Mouse (Mus musculus) embryonic facial prominence, embryonic 13.5 days (tissue): ENCODE measurements at regions not wholly inside any gene's neighbourhood (a gene's known extent, or its start where the extent isn't known, plus 50 kb on each side); places are given as distances from the start of the nearest gene placed in this dataset.
"Not testable (repeated sequence)": the region's sequence is repeated elsewhere in the genome, so short reads cannot be mapped to it uniquely, and the experiment has no call there.

ENCODE experiments used
- ATAC-seq: fragments of 200-750 bp; cut with Nextera tagmentation; 2 replicates; pipeline ENCODE4 v1.8.0; 2017; ENCODE audit warnings: low read depth; ENCODE audit not compliant: insufficient number of reproducible peaks, insufficient read depth, low FRiP score, low TSS enrichment
- H3K27ac ChIP-seq: fragments of 300-500 bp; sonication (generic); 2 replicates; pipeline ENCODE4 v1.5.1; 2015; ENCODE audit warnings: moderate library complexity, mild to moderate bottlenecking, inconsistent platforms
- H3K27me3 ChIP-seq: fragments of 300-500 bp; sonication (generic); 2 replicates; pipeline ENCODE4 v1.6.1; 2015; ENCODE audit warnings: mild to moderate bottlenecking, inconsistent platforms
- H3K36me3 ChIP-seq: fragments of 300-500 bp; sonication (generic); 2 replicates; pipeline ENCODE4 v1.6.1; 2015; ENCODE audit warnings: mild to moderate bottlenecking, inconsistent platforms
- H3K4me1 ChIP-seq: fragments of 300-500 bp; sonication (generic); 2 replicates; pipeline ENCODE4 v1.6.1; 2015; ENCODE audit warnings: inconsistent platforms
- H3K4me2 ChIP-seq: fragments of 300-500 bp; sonication (generic); 2 replicates; pipeline ENCODE4 v1.6.1; 2015; ENCODE audit warnings: moderate library complexity, mild to moderate bottlenecking, inconsistent platforms
- H3K4me3 ChIP-seq: fragments of 300-500 bp; sonication (generic); 2 replicates; pipeline ENCODE4 v1.5.1; 2015; ENCODE audit warnings: mild to moderate bottlenecking, inconsistent platforms
- H3K9ac ChIP-seq: fragments of 300-500 bp; sonication (generic); 2 replicates; pipeline ENCODE4 v1.6.1; 2015; ENCODE audit warnings: mild to moderate bottlenecking, inconsistent platforms
- H3K9me3 ChIP-seq: fragments of 300-500 bp; sonication (generic); 2 replicates; pipeline ENCODE4 v1.6.1; 2016; ENCODE audit warnings: inconsistent platforms
- WGBS: fragments of 180-500 bp; shearing (Covaris S2); methylation state at CpG from one replicate; pipeline ENCODE4 v1.1.7; 2015; ENCODE audit warnings: mixed read lengths; 5-methylcytosine and 5-hydroxymethylcytosine counted together

- no peaks in the 10 kb centered on the region for H3K4me1 ChIP-seq
- no peak overlapping the region for H3K4me3 ChIP-seq
- WGBS = 81% methylated on average over 6 of the region's 6 CpGs
- H3K27ac ChIP-seq = no peak overlapping the region
- no peaks in the 10 kb centered on the region for H3K9me3 ChIP-seq
- no peak overlapping the region for H3K4me2 ChIP-seq
- no peaks in the 10 kb centered on the region for H3K36me3 ChIP-seq
- H3K9ac ChIP-seq = no peak overlapping the region
- no peak for ATAC-seq
- H3K27me3 ChIP-seq = 0 out of 2 replicates have a peak, but pooled peaks cover 3% of the 10 kb centered on the region
These were observed 128.6 kb upstream of the Sox5 start for GRCm38 (mm10) chr6:144910392-144910791.

- whole genome bisulfite sequencing = 93% methylated on average over 11 of the region's 11 CpGs
These were observed 126.9 kb upstream of the Sox5 start for GRCm38 (mm10) chr6:144908646-144909045.

GRCm38 (mm10) chr6:144903156-144903555, 121.4 kb upstream of the Sox5 start:
- H3K9me3 ChIP-seq = no peaks in the 10 kb centered on the region
- 25% methylated on average over 10 of the region's 10 CpGs for WGBS
- peaks cover 5% of the 10 kb centered on the region for H3K27me3 ChIP-seq
- peaks cover 18% of the 10 kb centered on the region for H3K4me1 ChIP-seq
- no peak overlapping the region for H3K4me2 ChIP-seq
- H3K9ac ChIP-seq = no peak overlapping the region
- no peak overlapping the region for H3K27ac ChIP-seq
- no peaks in the 10 kb centered on the region for H3K36me3 ChIP-seq
- ATAC-seq = no peak
- no peak overlapping the region for H3K4me3 ChIP-seq

More at GRCm38 (mm10) chr6:144908646-144909045, 126.9 kb upstream of the Sox5 start:
- Histone ChIP-seq H3K4me3 (no peak overlapping the region), H3K36me3 (no peaks in the 10 kb centered on the region), H3K9ac (no peak overlapping the region), H3K27me3 (peaks cover 5% of the 10 kb centered on the region), H3K4me1 (no peaks in the 10 kb centered on the region; the same call in 1 of the 2 replicates), H3K4me2 (no peak overlapping the region), H3K27ac (no peak overlapping the region), H3K9me3 (no peaks in the 10 kb centered on the region)
- no peak for ATAC-seq

GRCm38 (mm10) chr6:144902267-144902995, 120.7 kb upstream of the Sox5 start:
- H3K4me1 ChIP-seq = peaks cover 18% of the 10 kb centered on the region
- no peak for ATAC-seq
- 53% methylated on average over 20 of the region's 20 CpGs for WGBS
- no peak overlapping the region for H3K4me3 ChIP-seq
- no peaks in the 10 kb centered on the region for H3K9me3 ChIP-seq
- H3K4me2 ChIP-seq = no peak overlapping the region
- no peak overlapping the region for H3K27ac ChIP-seq
- no peak overlapping the region for H3K9ac ChIP-seq
- no peaks in the 10 kb centered on the region for H3K36me3 ChIP-seq
- H3K27me3 ChIP-seq = peaks cover 5% of the 10 kb centered on the region

GRCm38 (mm10) chr6:144901825-144902224, 120.0 kb upstream of the Sox5 start:
- H3K4me1 ChIP-seq = peaks cover 18% of the 10 kb centered on the region
- ATAC-seq = no peak
- no peak overlapping the region for H3K4me3 ChIP-seq
- no peak overlapping the region for H3K9ac ChIP-seq
- no peaks in the 10 kb centered on the region for H3K9me3 ChIP-seq
- no peaks in the 10 kb centered on the region for H3K36me3 ChIP-seq
- H3K27me3 ChIP-seq = peaks cover 5% of the 10 kb centered on the region
- no peak overlapping the region for H3K27ac ChIP-seq
- WGBS = 65% methylated on average over 9 of the region's 9 CpGs
- H3K4me2 ChIP-seq = no peak overlapping the region

GRCm38 (mm10) chr6:144900858-144901257, 119.1 kb upstream of the Sox5 start:
- H3K9ac ChIP-seq, ATAC-seq, H3K27me3 ChIP-seq, H3K4me3 ChIP-seq, H3K27ac ChIP-seq, H3K4me2 ChIP-seq, H3K9me3 ChIP-seq, H3K36me3 ChIP-seq: not testable (repeated sequence)
- H3K4me1 ChIP-seq = peaks cover 18% of the 10 kb centered on the region
- 87% methylated on average over 7 of the region's 7 CpGs for WGBS

GRCm38 (mm10) chr6:144897526-144897925, 115.7 kb upstream of the Sox5 start:
- no peak overlapping the region for H3K9ac ChIP-seq
- peaks cover 7% of the 10 kb centered on the region for H3K4me1 ChIP-seq
- no peak overlapping the region for H3K27ac ChIP-seq
- H3K4me2 ChIP-seq = no peak overlapping the region
- no peaks in the 10 kb centered on the region for H3K36me3 ChIP-seq
- WGBS = 83% methylated on average over 3 of the region's 3 CpGs
- no peak for ATAC-seq
- no peaks in the 10 kb centered on the region for H3K9me3 ChIP-seq
- H3K4me3 ChIP-seq = no peak overlapping the region
- H3K27me3 ChIP-seq = no peaks in the 10 kb centered on the region

- Histone ChIP-seq H3K36me3 (no peaks in the 10 kb centered on the region), H3K9me3 (no peaks in the 10 kb centered on the region), H3K9ac (no peak overlapping the region), H3K4me1 (peaks cover 8% of the 10 kb centered on the region), H3K27me3 (no peaks in the 10 kb centered on the region), H3K4me2 (peak overlapping the region; percentile 11; the same call in 1 of the 2 replicates), H3K27ac (no peak overlapping the region), H3K4me3 (no peak overlapping the region)
- 25% methylated on average over 2 of the region's 2 CpGs for WGBS
- ATAC-seq = no peak
These were observed 109.1 kb upstream of the Sox5 start for GRCm38 (mm10) chr6:144890914-144891313.

GRCm38 (mm10) chr6:144890166-144890565, 108.4 kb upstream of the Sox5 start:
- H3K27ac ChIP-seq = peak overlapping the region; percentile 55
- ATAC-seq = no peak

GRCm38 (mm10) chr6:144883117-144883516, 101.3 kb upstream of the Sox5 start:
- 0 out of 2 replicates have a peak, but pooled peaks cover 3% of the 10 kb centered on the region for H3K27me3 ChIP-seq
- peaks cover 7% of the 10 kb centered on the region; the same call in 1 of the 2 replicates for H3K4me1 ChIP-seq
- H3K9ac ChIP-seq = no peak overlapping the region
- H3K27ac ChIP-seq = no peak overlapping the region
- H3K9me3 ChIP-seq = no peaks in the 10 kb centered on the region
- no peak overlapping the region for H3K4me2 ChIP-seq
- ATAC-seq = no peak
- H3K4me3 ChIP-seq = no peak overlapping the region
- WGBS = 35% methylated on average over 4 of the region's 4 CpGs
- no peaks in the 10 kb centered on the region for H3K36me3 ChIP-seq

More at GRCm38 (mm10) chr6:144890166-144890565, 108.4 kb upstream of the Sox5 start:
- Histone ChIP-seq H3K4me3 (no peak overlapping the region), H3K9me3 (no peaks in the 10 kb centered on the region), H3K27me3 (no peaks in the 10 kb centered on the region), H3K4me2 (no peak overlapping the region), H3K9ac (no peak overlapping the region), H3K36me3 (no peaks in the 10 kb centered on the region), H3K4me1 (peaks cover 8% of the 10 kb centered on the region)
- 49% methylated on average over 8 of the region's 8 CpGs for WGBS

GRCm38 (mm10) chr6:144880098-144880497, 98.3 kb upstream of the Sox5 start:
- H3K27ac ChIP-seq = no peak overlapping the region
- H3K27me3 ChIP-seq = 0 out of 2 replicates have a peak, but pooled peaks cover 3% of the 10 kb centered on the region
- peaks cover 7% of the 10 kb centered on the region; the same call in 1 of the 2 replicates for H3K4me1 ChIP-seq
- ATAC-seq = no peak
- H3K9me3 ChIP-seq = no peaks in the 10 kb centered on the region
- H3K36me3 ChIP-seq = no peaks in the 10 kb centered on the region
- 49% methylated on average over 10 of the region's 10 CpGs for WGBS
- H3K9ac ChIP-seq = no peak overlapping the region
- H3K4me3 ChIP-seq = no peak overlapping the region
- no peak overlapping the region for H3K4me2 ChIP-seq

GRCm38 (mm10) chr6:144876758-144877157, 95.0 kb upstream of the Sox5 start:
- WGBS = 76% methylated on average over 12 of the region's 12 CpGs
- no peak for ATAC-seq
- H3K27me3 ChIP-seq = 0 out of 2 replicates have a peak, but pooled peaks cover 3% of the 10 kb centered on the region

More at GRCm38 (mm10) chr6:144876758-144877157, 95.0 kb upstream of the Sox5 start:
- Histone ChIP-seq H3K9ac (no peak overlapping the region), H3K36me3 (no peaks in the 10 kb centered on the region), H3K9me3 (no peaks in the 10 kb centered on the region), H3K27ac (no peak overlapping the region), H3K4me3 (no peak overlapping the region), H3K4me1 (peaks cover 7% of the 10 kb centered on the region; the same call in 1 of the 2 replicates), H3K4me2 (no peak overlapping the region)
